Mouse (Mus musculus) cortical plate, adult 2 months (tissue): ENCODE measurements around the gene Atg4b.

Experiments used
- CTCF ChIP-seq: fragments of 200-500 bp; IDR thresholded peaks from 2 replicates; pipeline ENCODE4 v1.5.1; 2011; ENCODE audit warnings: mild to moderate bottlenecking, control low read depth, low read length; ENCODE audit not compliant: insufficient read depth; ENCODE audit errors: extremely low read depth
- POLR2A ChIP-seq: fragments of 200-500 bp; IDR thresholded peaks from 2 replicates; pipeline ENCODE4 v1.6.1; 2011; ENCODE audit warnings: mild to moderate bottlenecking, low read length, control low read depth; ENCODE audit not compliant: insufficient read depth; ENCODE audit errors: extremely low read depth

DNA sequence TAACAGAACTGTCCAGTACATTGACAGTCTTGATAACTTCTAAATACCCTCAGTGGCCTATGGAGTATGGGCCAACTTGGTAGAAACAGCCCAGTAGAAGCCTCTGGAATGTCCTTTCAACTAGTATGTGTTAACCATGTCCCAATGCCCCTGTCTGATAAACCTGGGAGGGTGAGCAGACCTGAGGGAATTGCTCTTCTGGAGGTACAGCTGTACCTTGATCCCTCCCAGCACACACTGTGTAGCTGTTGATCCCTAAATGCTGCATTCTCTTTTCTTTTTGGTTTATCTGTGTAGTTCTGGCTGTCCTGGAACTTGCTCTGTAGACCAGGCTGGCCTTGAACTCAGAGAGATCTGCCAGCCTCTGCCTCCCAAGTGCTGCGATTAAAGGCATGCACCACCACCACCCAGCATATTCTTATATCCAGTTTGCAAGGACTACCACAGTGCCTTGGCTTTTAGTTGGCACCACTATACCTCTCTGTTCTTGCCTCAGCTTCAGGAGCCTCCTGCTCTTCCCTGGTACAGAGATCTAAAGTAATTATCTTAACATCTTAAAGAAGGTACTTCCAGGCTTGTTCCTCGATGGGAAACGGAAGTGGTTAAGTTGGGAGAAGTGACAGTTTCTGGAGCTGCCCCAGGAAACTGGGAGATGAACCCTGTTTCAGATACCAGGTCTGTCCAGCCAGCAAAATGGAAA lies 72.6 kb downstream of the Atg4b start:
- TF ChIP-seq CTCF (no peak), POLR2A (no peak)
